Mouse (Mus musculus): Measurements from ENCODE around the gene Cyp2d11. TPM values are rescaled to one million over a fixed set of nuclear protein-coding genes. Genes with fewer than 3 reads are reported as not detected.

Gene Cyp2d11
- polyA plus RNA-seq, 1 experiment from 2014 or later = not detected

- WGBS = 67% methylated on average over 14 of the region's 14 CpGs
- Histone ChIP-seq H3K27ac (peak overlapping the region; percentile 89), H3K9me3 (no peaks in the 10 kb centered on the region), H3K4me2 (peak overlapping the region; percentile 80), H3K36me3 (replicated peaks) (peaks cover 37% of the 10 kb centered on the region), H3K27me3 (no peaks in the 10 kb centered on the region), H3K4me1 (peaks cover 18% of the 10 kb centered on the region), H3K4me3 (replicated peaks) (peak overlapping the region; percentile 66), H3K9ac (peak overlapping the region; percentile 67)
- no peak; the same call in 1 of the 2 replicates for ATAC-seq (ENCODE audit: low FRiP score)
Measured at GRCm38 (mm10) chr15:82346580-82347302, 47.1 kb downstream of the Cyp2d11 start.

GRCm38 (mm10) chr15:82345820-82346470 lies 47.9 kb downstream of the Cyp2d11 start:
- peak overlapping the region; percentile 66 for H3K4me3 ChIP-seq (replicated peaks)
- peak overlapping the region; percentile 80 for H3K4me2 ChIP-seq
- peak overlapping the region; percentile 89 for H3K27ac ChIP-seq
- H3K27me3 ChIP-seq = peaks cover 8% of the 10 kb centered on the region
- peaks cover 22% of the 10 kb centered on the region for H3K4me1 ChIP-seq
- ATAC-seq (ENCODE audit: low FRiP score) = peak; percentile 98
- H3K9me3 ChIP-seq = no peaks in the 10 kb centered on the region
- WGBS = under 1% methylated on average over 51 of the region's 51 CpGs
- H3K36me3 ChIP-seq (replicated peaks) = peaks cover 33% of the 10 kb centered on the region
- peak overlapping the region; percentile 68 for H3K9ac ChIP-seq

GRCm38 (mm10) chr15:82344971-82345370 lies 48.9 kb downstream of the Cyp2d11 start:
- H3K27ac ChIP-seq = no peak overlapping the region; the same call in 1 of the 2 replicates
- no peak overlapping the region for H3K4me3 ChIP-seq (replicated peaks)
- H3K9me3 ChIP-seq = no peaks in the 10 kb centered on the region
- H3K4me1 ChIP-seq = peaks cover 24% of the 10 kb centered on the region
- 96% methylated on average over 6 of the region's 6 CpGs for WGBS
- no peak overlapping the region for H3K9ac ChIP-seq
- no peak for ATAC-seq (ENCODE audit: low FRiP score)
- no peak overlapping the region for H3K4me2 ChIP-seq
- peaks cover 23% of the 10 kb centered on the region for H3K36me3 ChIP-seq (replicated peaks)
- H3K27me3 ChIP-seq = peaks cover 17% of the 10 kb centered on the region

- no peak for ATAC-seq (ENCODE audit: low FRiP score)
- Histone ChIP-seq H3K9ac (no peak overlapping the region), H3K36me3 (replicated peaks) (peaks cover 10% of the 10 kb centered on the region), H3K27ac (no peak overlapping the region), H3K9me3 (no peaks in the 10 kb centered on the region), H3K4me2 (no peak overlapping the region), H3K27me3 (peaks cover 26% of the 10 kb centered on the region), H3K4me3 (replicated peaks) (no peak overlapping the region), H3K4me1 (peaks cover 24% of the 10 kb centered on the region)
- WGBS = 91% methylated on average over 27 of the region's 27 CpGs
Measured at GRCm38 (mm10) chr15:82343368-82344287, 50.2 kb downstream of the Cyp2d11 start.

DNA sequence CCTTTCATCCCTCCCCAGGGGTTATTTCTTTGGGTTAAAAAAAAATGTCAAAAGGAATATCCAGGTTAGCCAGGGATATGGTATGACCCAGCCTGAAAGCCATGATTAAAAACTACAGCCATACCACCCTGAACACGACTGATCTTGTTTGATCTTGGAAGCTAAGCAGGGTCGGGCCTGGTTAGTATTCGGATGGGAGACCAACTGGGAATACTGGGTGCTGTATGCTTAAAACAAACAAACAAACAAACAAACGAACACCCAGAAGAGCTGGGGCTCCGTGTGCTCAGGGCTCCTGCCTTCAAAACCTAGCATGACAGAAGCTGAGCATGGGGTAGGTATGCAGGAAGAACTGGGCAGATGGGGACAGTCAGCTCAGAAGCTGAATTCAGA lies 51.3 kb downstream of the Cyp2d11 start:
- no peak for ATAC-seq (ENCODE audit: low FRiP score)
- H3K36me3 ChIP-seq (replicated peaks) = no peaks in the 10 kb centered on the region
- peaks cover 30% of the 10 kb centered on the region for H3K4me1 ChIP-seq
- peaks cover 26% of the 10 kb centered on the region for H3K27me3 ChIP-seq
- no peak overlapping the region for H3K4me2 ChIP-seq
- no peak overlapping the region for H3K9ac ChIP-seq
- H3K4me3 ChIP-seq (replicated peaks) = no peak overlapping the region
- 83% methylated on average over 5 of the region's 5 CpGs for WGBS
- no peaks in the 10 kb centered on the region for H3K9me3 ChIP-seq
- H3K27ac ChIP-seq = no peak overlapping the region

DNA sequence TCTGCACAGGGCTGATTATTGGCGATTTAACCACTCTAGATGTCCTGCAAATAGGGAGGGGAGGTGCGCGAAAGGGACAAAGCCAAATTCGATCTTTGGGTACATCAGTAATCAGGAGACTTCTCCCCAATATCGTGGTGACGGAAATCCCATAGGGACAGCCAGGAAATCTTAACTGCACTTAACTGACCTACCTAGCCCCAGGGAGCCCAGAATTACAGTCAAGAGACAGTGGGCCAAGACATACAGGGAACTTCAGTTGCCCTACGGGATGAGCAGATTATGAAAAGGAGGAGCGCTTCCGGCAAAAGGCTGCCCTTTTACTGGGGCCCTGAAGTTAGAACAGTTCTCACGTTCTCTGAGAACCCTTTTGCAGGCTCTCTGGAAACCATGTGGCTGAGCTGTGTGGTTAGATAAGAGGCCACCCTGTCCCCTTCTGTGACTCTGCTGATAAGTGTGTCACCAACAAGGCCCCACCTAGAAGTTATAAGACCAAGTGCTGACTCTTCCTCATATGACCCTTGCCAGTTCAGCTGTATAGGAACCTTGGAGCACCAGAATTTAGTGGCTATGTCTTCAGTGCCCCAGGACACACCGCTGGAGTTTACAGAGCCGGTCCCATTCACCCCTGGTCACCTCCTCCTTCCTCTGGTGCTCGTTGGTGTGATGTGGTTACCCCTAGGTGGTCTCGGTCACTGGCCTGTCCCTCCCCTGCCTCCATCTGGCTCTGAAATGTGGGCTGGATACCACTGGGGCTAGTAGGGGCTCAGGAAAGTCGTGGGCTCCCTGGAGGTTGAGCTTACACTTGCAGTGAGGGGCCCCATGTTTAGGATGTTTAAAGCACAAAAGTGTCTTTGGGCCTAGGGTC lies 51.9 kb downstream of the Cyp2d11 start:
- WGBS = 76% methylated on average over 15 of the region's 15 CpGs
- H3K9ac ChIP-seq = peak overlapping the region; percentile 47
- peaks cover 26% of the 10 kb centered on the region for H3K27me3 ChIP-seq
- peak overlapping the region; percentile 51; the same call in 1 of the 2 replicates for H3K4me2 ChIP-seq
- no peak overlapping the region for H3K4me3 ChIP-seq (replicated peaks)
- H3K4me1 ChIP-seq = peaks cover 30% of the 10 kb centered on the region
- H3K9me3 ChIP-seq = no peaks in the 10 kb centered on the region
- ATAC-seq (ENCODE audit: low FRiP score) = no peak
- H3K27ac ChIP-seq = 0 out of 2 replicates have a peak overlapping the region, but pooled peaks have one; percentile 36
- no peaks in the 10 kb centered on the region for H3K36me3 ChIP-seq (replicated peaks)

DNA sequence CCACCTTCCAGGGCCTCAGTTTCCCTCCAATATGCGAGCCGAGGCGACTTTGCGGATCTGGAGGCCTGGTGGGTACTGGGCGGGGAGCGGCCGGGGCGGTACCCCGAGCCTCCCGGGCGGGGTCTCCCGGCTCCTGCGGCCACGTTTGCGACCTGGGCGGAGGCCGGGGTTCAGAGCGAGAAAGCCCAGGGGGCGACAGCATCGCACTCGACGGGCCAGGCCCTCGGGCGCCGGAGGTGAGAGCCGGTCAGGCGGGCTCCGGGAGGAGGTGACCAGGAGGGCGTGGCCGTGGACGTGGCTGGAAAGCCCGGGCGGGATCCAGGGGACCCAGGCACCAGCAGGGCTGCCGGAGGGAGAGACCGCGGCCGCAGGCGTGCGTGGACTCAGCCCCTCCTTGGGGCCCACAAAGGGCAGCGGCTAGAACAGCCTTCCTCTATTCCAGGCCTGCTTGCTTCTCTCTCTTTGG lies 52.8 kb downstream of the Cyp2d11 start:
- Histone ChIP-seq H3K9ac (peak overlapping the region; percentile 47), H3K27ac (peak overlapping the region; percentile 36; the same call in 1 of the 2 replicates), H3K4me1 (peaks cover 32% of the 10 kb centered on the region)

DNA sequence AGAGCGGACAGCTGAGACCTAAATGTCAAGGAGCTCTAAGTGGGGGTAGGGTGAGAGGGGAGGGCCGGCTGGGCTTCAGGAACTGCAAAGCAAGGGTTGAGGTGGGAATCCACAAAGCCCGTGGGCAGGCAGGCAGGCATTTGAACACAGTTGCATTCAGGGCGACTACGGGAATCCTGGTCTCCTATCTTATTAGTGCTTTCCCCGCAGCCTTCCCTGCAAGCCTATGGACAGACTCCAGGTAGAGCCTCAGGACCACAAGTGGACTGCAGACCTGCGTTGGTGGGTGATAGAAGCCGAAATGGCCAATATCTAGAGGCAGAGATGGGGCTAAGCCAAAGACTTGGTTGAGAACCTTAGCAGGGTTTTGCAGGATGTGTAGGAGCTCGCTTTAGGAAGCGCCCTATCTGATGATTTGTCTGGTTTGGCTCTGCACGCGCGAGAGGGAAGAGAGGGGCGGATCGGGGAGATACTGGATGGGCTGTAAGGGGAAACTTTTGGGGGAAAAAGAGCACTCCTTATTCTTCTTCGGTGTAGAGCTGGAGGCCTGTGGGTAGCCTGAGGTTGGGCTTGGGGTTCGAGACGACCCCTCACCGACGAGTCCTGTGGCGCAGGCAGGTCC lies 53.3 kb downstream of the Cyp2d11 start:
- Histone ChIP-seq H3K27me3 (peaks cover 26% of the 10 kb centered on the region), H3K36me3 (replicated peaks) (peaks cover 5% of the 10 kb centered on the region; the same call in 1 of the 2 replicates), H3K4me2 (peak overlapping the region; percentile 51), H3K4me1 (peaks cover 32% of the 10 kb centered on the region), H3K9ac (peak overlapping the region; percentile 47), H3K9me3 (no peaks in the 10 kb centered on the region), H3K27ac (no peak overlapping the region), H3K4me3 (replicated peaks) (peak overlapping the region; percentile 37)
- no peak for ATAC-seq (ENCODE audit: low FRiP score)
- 44% methylated on average over 21 of the region's 21 CpGs for WGBS

More for the DNA sequence above, 52.8 kb downstream of the Cyp2d11 start:
- ATAC-seq (ENCODE audit: low FRiP score) = no peak
- Histone ChIP-seq H3K9me3 (no peaks in the 10 kb centered on the region), H3K27me3 (peaks cover 26% of the 10 kb centered on the region), H3K36me3 (replicated peaks) (0 out of 2 replicates have a peak, but pooled peaks cover under 1% of the 10 kb centered on the region), H3K4me2 (peak overlapping the region; percentile 51), H3K4me3 (replicated peaks) (peak overlapping the region; percentile 37)
- WGBS = 4% methylated on average over 40 of the region's 40 CpGs

- Histone ChIP-seq H3K9ac (no peak overlapping the region), H3K36me3 (replicated peaks) (peaks cover 12% of the 10 kb centered on the region; the same call in 1 of the 2 replicates), H3K4me1 (peaks cover 32% of the 10 kb centered on the region), H3K4me2 (0 out of 2 replicates have a peak overlapping the region, but pooled peaks have one; percentile 60), H3K4me3 (replicated peaks) (no peak overlapping the region), H3K27me3 (peaks cover 26% of the 10 kb centered on the region), H3K9me3 (no peaks in the 10 kb centered on the region), H3K27ac (no peak overlapping the region)
- 81% methylated on average over 8 of the region's 8 CpGs for WGBS
- ATAC-seq (ENCODE audit: low FRiP score) = no peak
Measured at GRCm38 (mm10) chr15:82339634-82340254, 54.1 kb downstream of the Cyp2d11 start.
